Mouse (Mus musculus) layer of hippocampus, postnatal 36 days (tissue): ENCODE data around the gene Slc16a3. TPM values are rescaled to one million over a fixed set of nuclear protein-coding genes. Genes with fewer than 3 reads are reported as not detected.

Source experiments
- total RNA-seq, 2 experiments: library from RNA; stranded (reverse); gene quantifications; 2 replicates each; pipeline ENCODE4 v1.2.3; 2021

Gene Slc16a3
- total RNA-seq, 2 experiments from 2014 or later = 2.3 to 2.5 TPM

Other genes with a start within 250 kb of the Slc16a3 start
- gene Cenpx, start 234.7 kb upstream of the Slc16a3 start, total RNA-seq = 10 to 100 TPM; 15.5 to 15.7 TPM
- gene Lrrc45, start 234.6 kb upstream of the Slc16a3 start, total RNA-seq = 10 to 100 TPM; 56.6 to 69.3 TPM
- 10 to 100 TPM; 36.5 to 41.0 TPM for gene Rac3, start 227.0 kb upstream of the Slc16a3 start, total RNA-seq
- gene Dcxr, start 221.2 kb upstream of the Slc16a3 start, total RNA-seq = 10 to 100 TPM in 1 of 2 experiments, 1 to 10 TPM in 1; 8.1 to 10.8 TPM
- gene Cbr2, start 216.4 kb upstream of the Slc16a3 start, total RNA-seq = 1 to 10 TPM; 1.7 to 2.3 TPM
- gene Hmga1b, start 185.7 kb upstream of the Slc16a3 start, total RNA-seq = 10 to 100 TPM; 19.5 to 20.1 TPM
- 10 to 100 TPM; 66.1 to 68.6 TPM for gene Rfng, start 164.3 kb upstream of the Slc16a3 start, total RNA-seq
- 100 to 1,000 TPM; 146 to 147 TPM for gene Gps1, start 164.2 kb upstream of the Slc16a3 start, total RNA-seq
- 10 to 100 TPM; 44.7 to 52.9 TPM for gene Dus1l, start 152.1 kb upstream of the Slc16a3 start, total RNA-seq
- 100 to 1,000 TPM; 173 to 191 TPM for gene Fasn, start 123.9 kb upstream of the Slc16a3 start, total RNA-seq
- gene Ccdc57, start 15.6 kb upstream of the Slc16a3 start, total RNA-seq = 1 to 10 TPM; 6.1 to 7.0 TPM
- 100 to 1,000 TPM; 129 to 137 TPM for gene Csnk1d, start 42.9 kb downstream of the Slc16a3 start, total RNA-seq
- gene Cd7, start 90.9 kb downstream of the Slc16a3 start, total RNA-seq = not detected
- not detected for gene Sectm1b, start 115.1 kb downstream of the Slc16a3 start, total RNA-seq
- not detected for gene Sectm1a, start 132.7 kb downstream of the Slc16a3 start, total RNA-seq
- not detected for gene Tex19.2, start 170.2 kb downstream of the Slc16a3 start, total RNA-seq
- gene Tex19.1, start 197.7 kb downstream of the Slc16a3 start, total RNA-seq = not detected
- gene Uts2r, start 211.8 kb downstream of the Slc16a3 start, total RNA-seq = under 1 TPM in 1 of 2 experiments, not detected in 1; 0.23 TPM